Mouse (Mus musculus) right cerebral cortex, postnatal 10 days (tissue): ENCODE data around the gene Dmap1.

Experiments used
- DNase-seq, 2 experiments: peaks; one replicate each; pipeline ENCODE4 v3.0.0; 2021; ENCODE audit warnings: low spot score in 2 of 2

The Dmap1 gene

DNA sequence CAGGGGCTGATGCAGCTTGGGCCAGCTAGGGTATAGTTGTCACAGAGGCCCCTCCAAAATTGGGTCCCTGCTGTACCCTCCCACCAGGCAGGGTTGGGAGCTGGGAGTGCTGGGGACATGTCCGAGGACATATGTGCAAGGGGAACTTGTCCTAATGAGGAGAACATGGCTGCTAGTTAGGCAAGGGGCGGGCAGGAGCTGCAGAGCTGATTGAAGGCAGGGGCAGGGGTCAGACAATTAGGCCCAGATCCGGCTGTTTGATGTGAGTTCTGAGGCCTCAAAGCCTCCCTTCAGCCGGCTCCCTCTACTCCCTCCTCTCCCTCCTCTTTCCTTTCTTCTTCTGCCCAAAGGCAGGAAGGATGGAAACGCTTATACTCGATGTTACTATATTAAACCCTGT is 25.1 kb downstream of the Dmap1 start:
- no peak for DNase-seq

DNA sequence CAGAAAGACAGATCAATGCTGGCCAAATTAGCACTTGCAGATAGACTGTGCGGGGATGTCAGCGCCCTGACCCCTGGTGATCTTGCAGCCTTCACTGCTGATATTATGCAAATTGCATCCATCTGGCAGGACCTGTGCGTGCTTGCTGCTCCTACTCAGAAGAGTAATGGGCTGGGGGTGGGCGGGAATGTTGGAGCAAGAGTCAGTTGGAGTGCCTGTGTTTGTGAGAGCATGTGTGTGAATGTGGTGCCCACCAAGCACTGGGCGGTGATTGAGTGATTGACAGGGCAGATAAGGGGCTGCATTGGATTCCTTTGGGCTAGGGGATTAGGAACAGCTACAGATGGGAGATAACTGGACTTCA is 26.6 kb downstream of the Dmap1 start:
- no peak for DNase-seq

DNA sequence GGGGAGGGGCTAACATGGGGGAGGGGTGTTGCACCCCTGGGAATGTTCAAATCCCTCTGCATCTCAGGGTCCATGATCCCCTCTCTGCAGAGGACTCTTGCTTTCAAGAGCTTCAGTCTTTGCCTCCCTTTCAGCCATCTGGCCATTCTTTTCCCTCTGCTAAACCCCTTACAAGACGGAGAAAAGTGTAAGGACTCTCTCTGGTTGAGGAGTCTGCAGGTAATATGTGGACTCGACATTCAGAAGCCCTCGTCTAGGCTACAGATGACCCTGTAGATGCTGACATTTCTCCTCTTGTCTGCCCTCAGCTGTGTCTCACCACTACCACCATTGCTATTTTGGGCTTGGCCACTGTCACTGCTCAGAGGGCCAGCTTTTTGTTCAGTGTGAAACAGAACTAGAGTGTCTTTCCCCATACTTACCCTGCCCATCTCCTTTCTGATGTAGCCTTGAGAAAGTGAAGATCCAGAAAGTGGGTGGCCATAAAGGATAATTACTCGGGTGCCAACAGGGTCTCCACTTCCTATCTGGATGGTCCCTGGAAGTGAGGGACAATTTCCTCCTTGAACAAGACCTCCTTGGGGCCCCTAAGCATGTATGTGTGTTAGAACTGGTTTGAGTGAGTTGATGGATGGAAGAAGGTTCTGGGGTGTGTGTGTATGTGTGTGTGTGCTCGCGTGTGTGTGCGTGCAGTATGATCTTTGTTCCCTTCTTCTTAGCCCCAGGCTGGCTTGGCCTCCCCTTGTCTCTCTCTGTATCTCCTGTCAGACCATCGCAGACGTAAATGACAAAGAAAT is 27.2 kb downstream of the Dmap1 start:
- no peak for DNase-seq

DNA sequence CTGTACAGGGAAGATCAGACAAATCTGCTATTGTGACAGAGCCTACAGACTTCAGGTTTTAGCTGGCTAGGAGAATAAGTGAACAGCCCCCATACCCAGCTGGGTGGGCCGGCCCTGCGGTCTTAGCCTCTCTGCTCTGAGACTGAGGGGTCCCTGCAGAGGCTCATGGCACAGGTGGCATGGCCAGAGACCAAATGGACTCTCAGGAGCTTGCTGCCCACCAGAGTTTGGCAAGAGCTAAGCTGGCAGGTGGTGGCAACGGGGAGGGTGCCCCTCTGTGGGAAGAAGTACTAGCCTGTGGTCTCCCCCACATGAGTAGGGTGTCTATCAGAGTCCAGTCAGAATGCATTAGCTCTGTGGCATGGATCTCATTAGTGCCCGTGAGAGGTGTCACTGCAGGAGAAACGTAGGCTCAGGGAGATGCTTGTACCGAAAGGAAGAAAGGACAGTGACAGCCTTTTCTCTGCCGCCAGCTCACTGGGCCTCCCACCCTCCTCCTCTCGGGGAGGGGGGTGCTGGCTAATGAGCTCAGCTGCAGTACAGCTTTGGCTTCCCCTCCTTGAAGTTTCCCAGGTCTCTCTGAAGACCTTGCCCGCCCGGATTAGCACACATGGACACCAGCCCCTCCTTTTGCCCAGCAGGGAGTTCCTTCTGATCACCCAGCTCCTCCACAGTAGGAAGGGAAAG is 27.9 kb downstream of the Dmap1 start:
- DNase-seq = no peak

DNA sequence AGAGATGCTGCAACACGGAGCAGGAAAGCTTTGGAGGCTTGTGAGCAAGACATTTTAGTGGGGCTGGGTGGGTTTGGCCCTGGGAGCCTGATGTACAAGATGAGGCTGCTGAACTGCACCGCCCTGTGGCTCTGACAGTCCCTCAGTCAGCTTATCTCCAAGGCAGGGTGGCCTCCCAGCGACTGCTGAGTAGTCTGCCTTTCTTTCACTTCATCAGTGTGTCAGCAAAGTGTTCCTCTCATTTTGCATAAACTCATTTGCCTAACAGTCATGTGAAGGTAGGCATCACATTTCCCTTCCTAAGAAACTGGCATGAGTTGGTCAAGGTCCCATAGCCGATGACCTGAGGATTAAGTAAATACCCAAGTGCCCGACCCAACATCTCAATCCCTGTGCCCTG is 29.3 kb downstream of the Dmap1 start:
- no peak for DNase-seq

DNA sequence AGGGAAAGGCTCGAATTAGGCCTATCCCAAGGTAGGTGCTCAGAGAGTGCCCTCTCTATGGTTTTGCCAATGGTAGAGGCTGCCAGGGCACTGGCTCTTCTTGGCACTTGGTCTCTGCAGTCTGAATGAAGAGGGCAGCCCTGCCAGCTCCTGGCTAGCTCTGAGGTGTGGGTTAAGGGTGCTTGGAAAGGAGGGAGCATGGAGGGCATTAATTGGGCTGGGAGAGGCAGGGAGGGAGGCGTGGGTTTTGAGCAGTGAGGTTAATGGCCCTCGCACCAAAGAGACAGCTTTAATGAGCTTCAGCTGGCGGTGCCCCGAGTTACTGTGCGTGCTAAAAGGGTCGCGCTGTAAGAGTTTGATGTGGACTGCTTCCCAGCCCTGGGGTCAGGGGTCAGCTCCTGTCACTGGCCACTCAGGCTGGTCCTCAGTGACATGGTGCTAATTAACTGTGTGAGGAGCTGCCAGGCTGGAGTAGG is 30.4 kb downstream of the Dmap1 start:
- DNase-seq = peak; percentile 84 to 85

DNA sequence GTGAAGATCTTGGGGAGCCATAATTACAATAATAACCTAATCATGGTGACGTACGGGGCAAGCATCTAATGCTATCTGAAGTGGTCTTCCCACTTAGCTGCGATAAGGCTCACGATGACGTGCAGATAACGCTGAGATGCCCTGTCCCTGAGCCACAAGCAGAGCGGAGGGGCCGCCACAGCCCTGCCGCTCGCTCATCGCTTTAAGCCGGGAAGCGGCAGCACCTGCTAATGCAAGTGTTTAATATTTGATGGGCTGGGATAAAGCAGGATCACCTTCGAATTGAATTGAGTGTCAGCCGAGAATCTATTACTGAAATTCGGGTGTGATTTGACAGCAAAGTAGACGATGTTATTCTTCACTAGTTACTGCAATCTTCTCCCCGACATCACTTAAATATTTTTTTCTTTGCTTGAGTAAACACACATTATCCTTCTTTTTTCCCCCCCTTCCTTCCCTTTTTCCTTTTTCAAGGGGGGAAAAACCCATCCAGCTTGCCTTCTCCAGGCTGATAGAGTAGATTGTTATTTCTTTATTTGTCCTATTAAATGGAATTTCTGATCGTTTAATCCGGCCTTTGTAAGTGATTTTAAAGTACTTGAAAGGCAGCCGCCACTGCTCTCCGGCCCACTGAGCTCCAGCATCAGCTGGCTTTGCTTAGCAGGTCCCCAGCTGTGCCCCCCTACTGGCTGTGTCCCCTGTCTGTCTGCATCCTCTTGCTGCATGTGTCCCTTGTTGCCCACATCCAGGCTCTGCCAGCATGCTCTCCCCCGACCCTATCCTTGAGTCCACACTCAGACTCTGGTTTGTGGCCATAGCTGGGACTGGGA is 34.9 kb downstream of the Dmap1 start:
- DNase-seq = no peak

DNA sequence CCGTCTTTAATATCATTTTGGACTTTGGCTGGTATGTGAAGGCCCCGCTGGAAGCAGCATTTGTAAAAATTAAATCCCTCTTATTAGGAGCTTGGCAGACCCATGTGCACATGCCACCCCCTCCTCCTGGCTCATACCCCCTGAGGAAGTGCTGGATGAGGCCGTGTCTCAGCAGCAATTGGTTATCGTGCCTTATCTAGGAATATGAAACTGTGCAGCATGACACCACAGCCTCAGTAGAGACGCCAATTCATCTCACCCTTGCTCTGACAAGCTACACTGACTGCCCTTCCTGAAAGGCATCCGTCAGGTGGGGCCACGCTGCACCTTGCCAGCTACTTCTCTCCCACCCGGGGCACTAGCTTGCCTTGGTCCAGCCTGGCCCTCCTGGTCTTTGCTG is 35.6 kb downstream of the Dmap1 start:
- DNase-seq = no peak

DNA sequence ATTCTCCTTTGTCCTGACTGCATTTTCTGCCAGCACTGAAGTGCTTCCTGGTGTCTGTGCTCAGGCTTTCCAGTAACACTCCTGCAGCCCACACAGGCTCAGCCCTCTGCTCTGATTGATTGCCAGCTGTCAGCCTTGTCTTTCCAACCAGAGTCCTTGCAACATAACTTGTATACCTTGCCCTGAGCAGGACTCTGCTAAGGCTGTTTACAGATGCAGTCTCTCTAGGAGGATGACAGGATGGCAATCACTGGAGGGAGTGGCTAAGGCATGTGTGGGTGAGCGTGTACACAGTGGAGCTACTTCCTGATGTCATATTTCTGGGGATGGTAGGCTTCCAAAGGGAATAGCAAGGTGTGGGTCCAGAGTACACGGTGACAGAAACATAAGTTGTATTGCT is 36.2 kb downstream of the Dmap1 start:
- DNase-seq = no peak

DNA sequence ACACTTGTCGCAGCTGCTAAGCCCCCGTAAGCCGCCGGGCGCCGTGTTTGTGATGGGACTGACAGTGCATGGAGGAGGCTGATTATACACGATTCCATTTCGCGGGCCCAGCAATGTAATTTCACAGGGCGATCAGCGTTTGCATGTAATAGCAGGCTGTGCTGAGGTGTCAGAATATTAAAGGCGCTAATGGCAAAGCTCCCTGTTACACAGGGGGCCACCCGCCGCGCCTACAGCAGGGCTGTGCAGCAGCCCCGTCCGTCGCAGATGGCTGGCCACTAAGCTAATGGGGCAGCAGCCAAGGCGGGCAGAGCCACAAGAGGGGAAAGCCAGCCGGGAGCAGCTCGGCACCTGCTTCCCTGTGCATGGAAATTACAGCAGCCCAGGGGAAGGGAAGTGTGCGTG is 37.0 kb downstream of the Dmap1 start:
- DNase-seq = peak; percentile 65 to 74

DNA sequence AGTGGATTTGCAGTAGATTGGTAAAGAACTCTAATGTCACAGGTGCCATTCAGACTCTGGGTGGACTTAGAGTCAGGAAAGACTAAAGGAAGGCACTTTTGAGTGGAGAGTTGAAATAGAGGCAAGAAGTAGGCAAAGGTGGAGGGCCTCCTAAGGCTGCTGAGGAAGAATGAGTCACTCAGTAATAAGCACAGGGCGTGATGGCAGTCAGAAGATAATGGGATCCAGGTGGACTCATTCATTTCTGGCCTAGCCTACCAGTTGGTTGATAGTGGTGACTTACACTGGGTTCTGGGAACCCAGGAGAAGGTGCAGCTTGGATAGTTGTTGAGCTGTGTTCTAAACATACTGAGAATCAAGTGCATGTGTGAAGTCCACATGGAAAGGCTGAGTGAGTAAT is 40.3 kb downstream of the Dmap1 start:
- DNase-seq = no peak

DNA sequence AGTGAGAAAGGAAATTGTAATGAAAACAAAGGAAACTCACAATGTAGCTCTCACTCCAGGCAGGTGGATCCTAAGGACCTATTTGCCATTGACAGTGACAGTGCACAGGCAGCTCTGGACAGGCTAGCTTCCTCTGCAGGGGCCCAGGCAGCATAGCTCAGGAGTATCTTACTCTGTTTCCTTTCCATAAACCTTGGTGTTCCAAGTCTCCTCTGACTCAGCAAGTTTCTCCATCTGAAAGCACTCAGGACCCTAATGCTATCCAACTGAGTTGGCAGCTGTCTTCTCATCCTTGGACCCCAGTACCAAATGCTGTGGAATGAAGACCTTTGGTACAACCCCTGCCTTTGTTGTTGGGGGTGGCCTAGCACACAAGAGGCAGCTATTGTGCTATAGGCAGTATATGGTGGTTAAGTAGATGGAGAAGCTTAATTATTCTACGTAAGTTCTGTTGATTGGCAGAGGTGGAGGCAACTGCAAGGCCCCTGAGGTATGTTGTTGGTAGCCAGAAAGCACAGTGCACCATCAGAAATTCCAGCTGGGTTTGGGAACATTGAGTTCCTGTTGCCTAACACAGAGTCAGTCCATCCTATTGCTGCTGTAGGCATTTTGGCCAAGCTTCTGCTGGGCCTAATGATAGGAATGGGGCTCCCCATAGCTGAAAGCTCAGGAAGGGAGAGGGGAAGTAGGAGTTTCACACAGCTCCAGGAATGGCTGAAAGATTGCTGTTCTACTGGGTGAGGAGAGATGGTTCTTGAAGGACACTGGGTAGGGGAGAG is 41.0 kb downstream of the Dmap1 start:
- no peak for DNase-seq

DNA sequence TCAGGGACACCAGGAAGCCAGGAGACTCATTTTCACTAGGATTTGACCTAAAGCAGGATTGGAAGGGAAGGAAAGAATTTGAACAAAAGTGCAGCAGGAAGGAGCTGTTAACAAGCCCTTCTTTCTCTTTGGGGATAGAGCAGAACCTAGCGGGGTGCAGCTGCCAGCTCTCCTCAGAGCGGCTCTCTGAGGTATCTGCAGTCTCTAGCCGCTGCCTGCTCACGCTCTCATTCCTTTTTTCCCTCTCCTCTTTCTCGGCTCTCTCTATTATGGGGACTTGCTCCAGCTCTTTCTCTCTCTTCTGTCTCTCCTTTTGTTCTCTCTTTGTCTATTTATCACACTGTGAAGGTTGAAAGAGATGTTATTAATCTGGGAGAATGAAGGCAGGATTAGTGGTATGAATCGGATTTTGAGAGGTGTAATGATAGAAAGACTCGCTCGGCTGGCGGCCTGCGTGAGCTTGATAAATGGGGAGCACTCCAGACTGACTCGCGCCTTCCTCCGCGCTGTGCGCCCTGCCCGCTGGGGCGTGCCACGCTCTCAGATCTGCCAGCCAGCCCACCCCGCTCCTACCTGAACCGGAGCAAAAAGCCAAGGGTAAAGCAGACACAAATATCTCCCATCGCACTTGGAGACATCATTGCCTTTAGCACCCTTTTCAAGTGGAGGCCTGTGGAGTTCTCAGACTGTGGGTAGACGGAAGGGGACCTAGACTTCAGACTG is 45.0 kb downstream of the Dmap1 start:
- DNase-seq = no peak

DNA sequence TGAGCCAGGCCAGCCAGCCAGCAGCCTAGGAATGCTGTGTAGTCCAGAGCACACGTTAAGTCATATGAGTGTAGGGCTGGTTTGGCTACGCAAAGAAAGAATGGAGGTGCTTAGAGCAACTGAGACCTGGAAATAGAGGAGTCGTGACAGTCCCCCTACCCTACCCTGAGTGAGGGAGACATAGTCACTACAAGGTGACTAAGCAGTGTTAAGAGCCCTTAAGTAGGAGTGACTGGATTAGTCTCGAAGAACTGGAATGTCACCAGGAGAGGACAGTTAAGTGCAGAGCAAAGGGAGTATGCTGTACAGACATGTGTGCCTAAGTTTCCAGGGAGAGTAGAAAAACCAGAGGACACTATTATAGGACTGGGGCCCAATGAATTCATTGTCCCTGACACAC is 45.9 kb downstream of the Dmap1 start:
- no peak for DNase-seq

DNA sequence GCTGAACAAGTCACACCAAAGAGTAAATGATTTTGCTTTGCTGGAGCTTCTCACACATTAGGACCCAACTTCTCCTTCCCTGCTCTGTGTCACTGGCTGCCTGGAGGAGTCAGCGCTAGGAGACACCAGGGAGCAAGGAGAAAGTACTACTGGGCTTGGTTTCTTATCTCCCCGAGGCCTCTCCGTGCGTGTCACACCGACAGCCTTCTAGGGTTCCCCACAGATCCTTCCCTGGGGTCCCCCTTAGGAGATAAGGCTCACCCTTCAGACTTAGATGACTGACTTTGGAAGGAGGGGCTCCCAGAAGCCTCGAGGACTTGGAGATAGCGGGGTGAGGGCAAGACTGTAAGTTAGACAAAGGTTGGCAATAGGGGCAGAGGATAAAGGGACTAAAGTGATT is 47.4 kb downstream of the Dmap1 start:
- no peak for DNase-seq

DNA sequence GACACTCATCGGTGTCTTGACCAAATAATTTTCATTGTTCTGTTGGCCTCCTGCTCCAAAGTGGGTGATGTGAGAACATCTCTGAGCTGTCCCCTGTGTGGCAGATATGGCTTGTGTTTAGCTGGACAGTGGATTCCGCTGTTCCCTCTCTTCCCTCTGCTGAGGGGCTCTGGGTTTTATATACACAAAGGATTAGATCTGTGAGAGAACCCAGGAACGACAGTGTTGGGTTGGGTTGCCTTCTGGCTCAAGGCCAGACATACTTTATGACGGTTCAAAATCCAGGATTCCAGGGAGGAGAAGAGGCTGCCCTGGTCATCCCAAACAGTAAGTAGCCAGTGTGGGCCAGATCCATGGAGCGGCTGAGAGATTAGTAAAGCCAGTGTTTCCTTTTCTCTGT is 48.5 kb downstream of the Dmap1 start:
- DNase-seq = no peak

DNA sequence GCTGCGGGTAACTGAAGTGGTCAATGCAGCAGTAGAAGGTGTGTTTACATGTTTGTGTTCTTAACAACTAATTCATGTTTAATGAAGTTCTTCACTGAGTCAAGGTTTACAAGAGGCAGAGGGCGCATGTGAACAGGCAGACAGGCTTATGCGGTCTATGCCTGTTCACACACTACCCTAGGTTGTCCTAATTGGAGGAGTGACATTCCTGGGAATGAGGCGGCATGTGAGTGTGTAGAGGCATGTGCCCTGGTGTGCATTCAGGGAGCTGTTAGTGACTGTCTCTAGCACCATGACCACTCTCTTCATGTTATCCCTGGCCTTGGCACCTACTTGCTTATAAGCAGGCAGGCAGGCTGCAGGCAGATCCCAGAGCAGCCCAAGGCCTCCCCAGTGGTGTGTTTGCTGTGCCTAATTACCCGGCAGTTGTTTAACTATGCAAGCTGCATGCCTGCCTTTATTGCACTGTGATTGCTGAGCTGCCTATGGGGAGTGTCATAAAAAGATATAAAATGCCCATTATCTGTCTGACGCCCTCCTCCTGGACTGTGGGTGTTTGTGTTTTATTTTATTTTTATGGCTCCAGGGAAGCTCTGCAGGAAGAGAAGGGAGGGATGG is 51.9 kb downstream of the Dmap1 start:
- no peak for DNase-seq

DNA sequence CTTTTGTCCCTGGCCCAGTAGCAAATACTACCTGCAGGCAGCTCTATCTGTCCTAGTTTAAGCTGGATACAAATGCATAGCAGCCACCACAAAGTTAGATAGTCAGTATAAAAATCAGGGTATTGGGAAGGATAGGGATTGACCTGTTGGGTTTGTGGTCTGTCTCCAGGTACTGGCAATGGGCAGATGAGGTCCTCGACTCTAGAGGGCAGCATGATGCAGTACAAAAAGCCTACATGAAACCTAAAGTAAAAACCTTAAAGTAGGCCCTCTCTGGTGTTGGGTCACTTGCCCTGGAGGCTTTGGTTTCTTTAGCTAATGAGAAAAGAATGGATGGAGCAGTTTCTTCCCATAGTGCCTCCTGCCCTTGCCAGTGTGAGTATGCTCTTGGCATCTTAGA is 53.6 kb downstream of the Dmap1 start:
- no peak for DNase-seq
